Mouse (Mus musculus): ENCODE data around the gene Gsdmc4.
"Not testable (repeated sequence)": the region's sequence is repeated elsewhere in the genome, so short reads cannot be mapped to it uniquely, and the experiment has no call there.

Gsdmc4 gene

GRCm38 (mm10) chr15:63912197-63912596, at the start of gene Gsdmc4:
Gsdmc4 (minus strand) TSS chr15:63912297.
- DNase-seq (ENCODE audit: low spot score in 2 of 2), result not testable (repeated sequence)

DNA sequence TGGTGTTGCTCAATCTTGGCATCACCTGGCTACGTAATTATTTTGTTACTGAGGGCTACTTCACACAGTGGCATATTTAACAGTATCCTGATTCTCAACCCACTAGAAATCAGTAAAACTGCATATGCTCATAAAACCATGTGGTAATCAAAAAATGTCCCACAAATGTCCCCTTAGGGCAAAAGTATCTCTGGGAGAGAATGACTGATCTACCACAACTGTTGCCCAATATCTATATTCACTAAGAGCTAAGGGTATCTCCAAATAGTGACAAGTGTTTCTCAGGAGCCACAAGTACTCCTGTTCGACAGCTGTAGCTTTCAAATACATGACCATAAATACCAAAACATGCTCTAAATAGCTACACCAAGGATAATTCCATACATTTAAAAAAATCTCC, 48.4 kb upstream of the Gsdmc4 start:
- DNase-seq (ENCODE audit: low spot score in 2 of 2), result no peak

DNA sequence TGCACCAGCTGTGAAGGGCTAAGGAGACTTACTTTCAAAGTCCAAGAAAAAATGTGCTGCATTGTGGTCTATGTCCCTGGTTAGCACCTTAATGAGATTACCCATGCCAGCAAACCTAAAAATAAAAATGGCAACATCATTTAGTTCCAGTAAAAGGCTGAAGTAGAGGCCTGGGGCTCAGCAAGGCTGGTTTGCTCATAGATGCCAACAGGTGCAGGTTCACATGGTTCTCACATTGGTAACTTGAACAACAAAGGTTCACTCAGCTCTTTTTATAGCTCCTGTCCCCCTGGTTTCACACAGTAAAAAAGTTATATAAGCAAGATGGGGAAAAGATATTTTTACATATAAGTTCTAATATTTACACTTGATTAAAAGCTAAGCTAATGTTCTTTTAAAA, 45.5 kb upstream of the Gsdmc4 start:
- no peak for DNase-seq (ENCODE audit: low spot score in 2 of 2)

DNA sequence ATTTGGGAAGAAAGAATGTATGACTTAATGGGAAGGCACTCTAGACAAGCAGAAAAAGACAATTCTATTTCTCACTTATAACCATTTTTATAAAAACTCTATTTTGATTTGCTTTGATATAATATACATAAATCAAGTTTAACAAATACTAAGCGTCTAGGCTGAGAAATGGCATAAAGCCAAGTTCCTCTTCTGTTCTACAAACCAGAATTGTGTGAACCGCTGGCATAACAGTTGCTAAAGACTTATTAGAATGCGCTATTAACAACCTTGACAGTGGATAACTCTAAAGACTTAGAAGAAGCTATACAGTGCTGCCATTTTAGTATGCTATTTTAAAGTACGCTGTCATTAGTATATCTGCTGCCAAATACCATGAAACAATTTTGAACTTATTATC, 41.2 kb upstream of the Gsdmc4 start:
- no peak for DNase-seq (ENCODE audit: low spot score in 2 of 2)

GRCm38 (mm10) chr15:63941221-63941620, 29.1 kb upstream of the Gsdmc4 start:
- DNase-seq (ENCODE audit: low spot score in 2 of 2), result no peak

- DNase-seq (ENCODE audit: low spot score in 2 of 2), result no peak
Observed at GRCm38 (mm10) chr15:63932656-63933055, 20.6 kb upstream of the Gsdmc4 start.

- no peak for DNase-seq (ENCODE audit: low spot score in 2 of 2)
Observed at GRCm38 (mm10) chr15:63931404-63931803, 19.3 kb upstream of the Gsdmc4 start.

- no peak for DNase-seq (ENCODE audit: low spot score in 2 of 2)
Observed at GRCm38 (mm10) chr15:63930107-63931041, 18.3 kb upstream of the Gsdmc4 start.

DNA sequence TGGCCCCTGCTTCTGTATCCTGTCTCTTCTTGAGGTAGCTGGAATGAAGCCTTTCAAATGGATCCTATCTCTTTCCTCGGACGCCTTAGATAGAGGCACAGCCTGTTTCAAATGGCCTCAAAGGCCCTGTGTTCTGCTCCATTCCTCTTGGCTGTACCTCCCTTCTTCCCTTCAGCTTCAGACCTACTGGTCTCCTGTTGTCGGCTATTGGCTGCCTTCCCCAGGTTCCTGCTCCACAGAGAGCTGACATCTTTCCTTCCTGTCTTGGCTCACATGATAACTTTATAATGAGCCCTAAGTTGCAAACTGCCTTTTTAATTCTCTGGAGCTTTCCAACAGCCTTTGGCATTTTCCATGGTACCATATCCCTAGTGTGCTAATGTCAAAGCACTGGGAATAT, 14.1 kb upstream of the Gsdmc4 start:
- no peak for DNase-seq (ENCODE audit: low spot score in 2 of 2)

GRCm38 (mm10) chr15:63924484-63924883, 12.4 kb upstream of the Gsdmc4 start:
- no peak for DNase-seq (ENCODE audit: low spot score in 2 of 2)

DNA sequence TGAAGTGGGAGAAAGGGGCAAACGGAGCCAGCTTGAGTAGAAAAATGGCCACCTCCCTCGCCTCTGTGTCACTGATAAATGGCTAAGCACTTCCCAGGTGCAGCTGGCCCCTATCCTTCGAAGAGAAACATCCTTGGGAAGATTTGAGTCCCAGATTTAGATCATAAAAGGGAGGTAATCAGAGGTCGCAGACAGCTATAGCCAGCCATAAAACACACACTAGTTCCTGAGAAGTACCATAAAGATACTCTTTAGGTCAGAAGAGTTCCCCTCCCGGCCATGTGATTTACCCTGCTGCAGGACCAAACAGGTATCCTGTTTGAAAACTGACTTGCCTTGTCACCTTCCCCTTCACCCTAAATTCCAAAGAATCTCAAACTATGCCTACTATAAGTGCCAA, 9.5 kb upstream of the Gsdmc4 start:
- not testable (repeated sequence) for DNase-seq (ENCODE audit: low spot score in 2 of 2)

DNA sequence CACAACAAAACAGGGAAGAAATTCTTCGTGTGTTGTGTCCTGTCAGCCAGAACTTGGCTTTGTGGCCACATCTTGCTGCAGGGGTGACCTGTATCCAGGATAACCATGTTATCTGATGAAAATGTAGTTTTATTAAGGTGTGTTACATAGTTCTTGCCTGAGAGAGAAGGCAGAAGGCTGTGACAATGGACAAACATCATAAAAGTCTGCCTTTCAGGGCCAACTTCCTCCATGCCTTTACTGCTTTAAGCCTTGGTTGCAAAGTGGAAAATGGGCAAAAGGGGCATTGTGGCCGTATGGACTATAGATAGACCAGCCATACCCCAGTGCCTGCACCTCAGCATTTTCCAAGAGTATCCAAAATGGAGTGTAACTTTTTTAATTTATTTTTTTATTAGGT, 7.6 kb upstream of the Gsdmc4 start:
- DNase-seq (ENCODE audit: low spot score in 2 of 2), result not testable (repeated sequence)

DNA sequence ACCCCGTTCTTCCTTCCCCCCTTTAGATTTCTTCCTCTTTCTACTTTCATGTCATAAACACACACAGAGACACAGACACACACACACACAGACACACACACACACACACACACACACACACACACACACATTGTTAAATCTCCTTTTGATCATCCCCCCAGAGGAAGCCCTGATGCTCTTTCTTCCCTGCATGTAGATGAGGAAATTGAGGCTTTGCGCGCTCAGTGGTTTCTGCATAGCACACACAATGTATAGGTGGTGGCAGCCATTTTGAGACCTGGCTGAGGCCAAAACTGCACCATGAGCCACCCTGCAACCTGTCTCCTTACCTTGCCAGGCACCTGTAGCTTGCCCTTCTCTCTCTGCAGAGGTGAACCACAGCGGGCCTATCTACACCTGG, 4.5 kb upstream of the Gsdmc4 start:
- DNase-seq (ENCODE audit: low spot score in 2 of 2), result not testable (repeated sequence)

DNA sequence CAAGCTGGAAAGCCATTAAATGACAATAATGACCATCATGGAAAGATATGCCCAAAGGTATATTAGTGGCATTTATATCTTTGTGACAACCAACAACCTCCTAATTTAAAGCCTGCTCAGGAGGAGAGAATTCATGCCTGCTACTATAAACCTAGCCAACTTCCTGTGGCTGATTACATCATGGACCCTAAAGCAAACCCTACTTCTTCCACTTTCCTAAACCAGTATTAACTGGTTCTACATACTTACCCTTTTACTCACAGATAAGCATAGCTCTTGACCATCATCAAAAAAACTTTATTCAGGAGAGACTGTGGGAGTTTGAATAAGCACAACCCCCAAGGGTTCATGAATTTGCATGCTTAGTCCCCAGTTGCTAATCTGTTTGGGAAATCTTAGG, 2.2 kb downstream of the Gsdmc4 start:
- not testable (repeated sequence) for DNase-seq (ENCODE audit: low spot score in 2 of 2)

GRCm38 (mm10) chr15:63895560-63896353, 16.3 kb downstream of the Gsdmc4 start:
- peak; percentile 12 to 25 for DNase-seq (ENCODE audit: low spot score in 2 of 2)

GRCm38 (mm10) chr15:63888440-63888839, 23.7 kb downstream of the Gsdmc4 start:
- DNase-seq (ENCODE audit: low spot score in 2 of 2), result not testable (repeated sequence)

DNA sequence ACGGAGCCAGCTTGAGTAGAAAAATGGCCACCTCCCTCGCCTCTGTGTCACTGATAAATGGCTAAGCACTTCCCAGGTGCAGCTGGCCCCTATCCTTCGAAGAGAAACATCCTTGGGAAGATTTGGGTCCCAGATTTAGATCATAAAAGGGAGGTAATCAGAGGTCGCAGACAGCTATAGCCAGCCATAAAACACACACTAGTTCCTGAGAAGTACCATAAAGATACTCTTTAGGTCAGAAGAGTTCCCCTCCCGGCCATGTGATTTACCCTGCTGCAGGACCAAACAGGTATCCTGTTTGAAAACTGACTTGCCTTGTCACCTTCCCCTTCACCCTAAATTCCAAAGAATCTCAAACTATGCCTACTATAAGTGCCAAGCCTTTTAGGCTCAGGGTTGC, 24.1 kb downstream of the Gsdmc4 start:
- not testable (repeated sequence) for DNase-seq (ENCODE audit: low spot score in 2 of 2)

DNA sequence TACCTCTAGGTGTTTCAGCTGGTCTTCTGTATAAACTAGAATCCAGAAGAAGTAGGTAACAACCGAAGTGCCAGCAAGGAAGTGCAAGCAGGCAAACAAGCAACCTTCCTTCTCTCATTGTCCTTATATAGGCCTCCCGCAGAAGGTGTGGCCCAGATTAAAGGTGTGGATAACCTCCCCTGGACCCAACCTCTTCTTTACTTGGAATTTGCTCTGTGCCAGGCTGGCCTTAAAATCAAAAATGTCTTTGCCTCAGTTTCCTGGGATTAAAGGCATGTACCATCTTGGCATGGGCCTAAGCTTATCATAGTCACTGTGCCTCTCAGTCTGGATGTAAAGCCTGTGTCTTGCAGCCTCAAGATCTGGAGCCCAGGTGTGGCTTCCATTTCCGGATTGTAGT, 33.6 kb downstream of the Gsdmc4 start, which contains the start of gene Gsdmc3:
Gene Gsdmc3, minus strand, starts transcription at position 101 of the 400 bp plus-strand sequence.
- not testable (repeated sequence) for DNase-seq (ENCODE audit: low spot score in 2 of 2)

- not testable (repeated sequence) for DNase-seq (ENCODE audit: low spot score in 2 of 2)
Observed at GRCm38 (mm10) chr15:63876160-63876559, 35.9 kb downstream of the Gsdmc4 start.

DNA sequence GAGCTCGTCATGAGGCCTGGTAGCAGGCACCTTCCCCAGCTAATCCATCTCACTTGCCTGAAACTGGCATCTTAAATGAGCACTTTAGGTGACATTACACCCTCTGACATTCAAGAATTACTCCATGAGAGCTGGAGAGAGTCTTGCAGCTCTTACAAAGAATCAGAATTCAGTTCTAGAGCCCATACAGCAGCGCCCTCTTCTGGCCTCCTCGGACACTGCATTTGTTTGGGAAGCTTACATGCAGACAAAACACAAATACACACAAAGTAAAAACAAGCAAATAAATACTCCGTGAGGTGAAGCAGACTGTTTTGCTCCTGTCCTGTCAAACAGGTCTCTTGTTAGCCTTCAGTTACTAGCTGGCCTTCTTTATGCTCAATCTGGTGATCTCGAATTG, 50.1 kb downstream of the Gsdmc4 start:
- peak in 1 of 2 experiments; percentile 3 for DNase-seq (ENCODE audit: low spot score in 2 of 2)
